Mouse (Mus musculus) lung, embryonic 16.5 days (tissue): ENCODE measurements around the gene Apaf1. TPM values are rescaled to one million over a fixed set of nuclear protein-coding genes. Genes with fewer than 3 reads are reported as not detected.

Experiments used
- ATAC-seq: fragments of 200-750 bp; cut with Nextera tagmentation; 2 replicates; pipeline ENCODE4 v1.8.0; 2017; ENCODE audit warnings: low read depth, mild to moderate bottlenecking, moderate library complexity
- H3K27ac ChIP-seq: fragments of 300-500 bp; sonication (generic); 2 replicates; pipeline ENCODE4 v1.5.1; 2014; ENCODE audit warnings: mild to moderate bottlenecking, control low read depth, low read length
- H3K27me3 ChIP-seq: fragments of 300-500 bp; sonication (generic); 2 replicates; pipeline ENCODE4 v1.6.1; 2014; ENCODE audit warnings: low read depth, low read length, mixed read lengths; ENCODE audit not compliant: control insufficient read depth, insufficient read depth
- H3K36me3 ChIP-seq: fragments of 300-500 bp; sonication (generic); 2 replicates; pipeline ENCODE4 v1.6.1; 2014; ENCODE audit warnings: low read length; ENCODE audit not compliant: control insufficient read depth, insufficient read depth
- H3K4me1 ChIP-seq: fragments of 300-500 bp; sonication (generic); replicated peaks from 2 replicates; pipeline ENCODE4 v1.6.1; 2014; ENCODE audit warnings: low read length, mixed read lengths; ENCODE audit not compliant: control insufficient read depth, insufficient read depth
- H3K4me2 ChIP-seq: fragments of 300-500 bp; sonication (generic); 2 replicates; pipeline ENCODE4 v1.6.1; 2014; ENCODE audit warnings: low read depth, low read length, control low read depth
- H3K4me3 ChIP-seq: fragments of 300-500 bp; sonication (generic); 2 replicates; pipeline ENCODE4 v1.5.1; 2014; ENCODE audit warnings: mild to moderate bottlenecking, low read length, control low read depth
- H3K9ac ChIP-seq: fragments of 300-500 bp; sonication (generic); 2 replicates; pipeline ENCODE4 v1.6.1; 2014; ENCODE audit warnings: low read length, control low read depth
- H3K9me3 ChIP-seq: fragments of 300-500 bp; sonication (generic); 2 replicates; pipeline ENCODE4 v1.6.1; 2016; ENCODE audit warnings: low read length; ENCODE audit not compliant: control insufficient read depth
- WGBS: fragments of 180-500 bp; shearing (Covaris S2); extraction: QIAGEN DNeasy Blood & Tissue Kit; methylation state at CpG from one replicate; pipeline ENCODE4 v1.1.7; 2014; 5-methylcytosine and 5-hydroxymethylcytosine counted together
- polyA plus RNA-seq: library from polyadenylated mRNA; unstranded; fragments of >200 nt; fragmentation: Nextera tagmentation; extraction: Ambion mirVana; gene quantifications from 2 replicates; pipeline ENCODE4 v1.2.1, GENCODE M21; 2015

Gene Apaf1
- polyA plus RNA-seq, 1 experiment from 2014 or later: 16.2 TPM

DNA sequence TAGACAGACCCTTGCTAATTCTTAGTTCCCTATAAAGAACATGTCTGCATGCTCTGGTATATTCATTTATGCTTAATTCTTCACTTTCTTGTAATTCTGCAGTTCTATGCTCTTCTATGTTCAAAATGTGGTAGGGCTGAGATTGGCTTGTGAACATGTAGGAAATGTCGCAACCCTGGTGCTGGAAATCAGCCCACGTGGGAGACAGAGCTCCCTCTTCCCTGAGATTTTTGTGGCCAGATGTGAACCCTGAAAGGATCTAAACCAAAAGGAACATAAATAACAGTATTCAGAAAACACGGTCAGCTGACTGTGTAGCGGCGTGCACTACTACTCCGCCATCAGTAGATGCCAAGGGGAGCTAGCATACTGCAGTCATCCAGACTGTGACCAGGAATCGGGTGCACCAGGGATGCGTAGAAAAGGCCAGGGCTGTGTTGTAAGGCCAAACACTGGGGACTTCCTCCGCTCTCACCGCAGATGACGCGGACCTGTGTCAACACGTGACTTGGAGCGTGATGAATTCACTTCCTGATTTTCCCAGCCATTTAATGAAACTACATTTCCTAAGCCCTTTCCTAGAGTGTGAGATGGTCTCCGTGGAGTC is 129.4 kb downstream of the Apaf1 start:
- 82% methylated on average over 15 of the region's 15 CpGs for WGBS

DNA sequence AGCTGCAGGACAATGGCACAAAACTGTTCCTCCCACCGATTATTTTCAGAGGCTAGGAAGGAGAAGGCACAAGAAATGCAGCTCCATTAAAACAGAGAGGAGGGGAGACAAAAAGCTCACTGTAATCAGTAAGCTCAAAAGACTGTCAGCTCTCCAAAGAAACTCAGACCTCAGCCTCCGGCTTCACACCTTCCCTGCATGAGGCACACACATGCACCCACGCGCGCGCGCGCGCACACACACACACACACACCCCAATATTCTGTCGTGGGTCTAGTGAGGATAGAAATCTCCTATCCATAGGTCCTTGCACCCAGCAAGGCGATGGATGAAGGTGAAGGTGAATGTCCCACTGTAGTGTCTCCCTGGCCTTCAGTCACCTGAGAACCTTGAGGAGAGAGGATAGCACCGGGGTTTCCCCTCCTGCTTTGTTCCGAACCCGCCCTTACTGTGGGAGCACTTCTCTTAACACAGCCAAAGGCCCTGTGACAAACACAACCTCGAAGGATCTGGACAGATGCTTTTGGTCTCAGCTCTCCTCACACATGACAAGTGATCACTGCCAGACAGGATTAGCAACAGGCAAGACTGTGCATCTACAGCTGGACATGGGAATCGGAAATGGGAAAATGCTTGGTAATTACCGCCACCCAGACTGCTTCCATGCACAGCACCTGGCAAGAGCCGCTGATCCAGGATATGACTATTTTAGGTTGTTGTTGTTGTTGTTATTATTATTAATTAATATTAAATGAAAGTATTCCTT is 134.8 kb downstream of the Apaf1 start:
- no peaks in the 10 kb centered on the region for H3K4me1 ChIP-seq
- no peak overlapping the region for H3K27ac ChIP-seq
- H3K4me2 ChIP-seq: no peak overlapping the region
- H3K9me3 ChIP-seq: no peaks in the 10 kb centered on the region
- H3K4me3 ChIP-seq: no peak overlapping the region
- ATAC-seq: no peak
- no peaks in the 10 kb centered on the region for H3K36me3 ChIP-seq
- H3K9ac ChIP-seq: no peak overlapping the region
- WGBS: 88% methylated on average over 18 of the region's 18 CpGs
- H3K27me3 ChIP-seq: no peaks in the 10 kb centered on the region

More for the DNA sequence above, 129.4 kb downstream of the Apaf1 start:
- Histone ChIP-seq H3K36me3 (no peaks in the 10 kb centered on the region), H3K27ac (no peak overlapping the region), H3K4me1 (no peaks in the 10 kb centered on the region), H3K4me2 (no peak overlapping the region), H3K9ac (no peak overlapping the region), H3K9me3 (no peaks in the 10 kb centered on the region), H3K4me3 (no peak overlapping the region), H3K27me3 (no peaks in the 10 kb centered on the region)
- ATAC-seq: no peak

DNA sequence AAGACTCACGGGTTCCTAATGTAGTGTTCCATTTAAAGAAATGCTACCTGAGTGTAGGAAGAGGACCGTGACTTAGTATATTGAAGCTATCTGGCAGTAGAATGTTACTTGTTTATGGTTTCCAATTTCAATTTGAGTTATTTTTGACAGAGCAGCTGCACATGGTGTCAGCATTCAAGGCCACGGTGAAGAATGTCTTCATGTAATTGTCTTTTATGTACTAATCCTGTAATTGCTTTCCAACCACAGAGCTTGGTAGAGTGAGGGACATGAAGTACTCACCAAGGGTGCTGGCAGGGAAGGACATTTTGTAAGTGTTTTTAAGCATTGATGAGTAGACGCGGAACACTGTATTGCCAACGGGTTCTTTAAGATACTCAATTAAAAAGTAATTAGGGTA is 135.5 kb downstream of the Apaf1 start:
- 89% methylated on average over 6 of the region's 6 CpGs for WGBS
- Histone ChIP-seq H3K27ac (no peak overlapping the region), H3K27me3 (no peaks in the 10 kb centered on the region), H3K4me2 (no peak overlapping the region), H3K4me3 (no peak overlapping the region), H3K36me3 (no peaks in the 10 kb centered on the region), H3K4me1 (no peaks in the 10 kb centered on the region), H3K9ac (no peak overlapping the region), H3K9me3 (no peaks in the 10 kb centered on the region)
- ATAC-seq: no peak

DNA sequence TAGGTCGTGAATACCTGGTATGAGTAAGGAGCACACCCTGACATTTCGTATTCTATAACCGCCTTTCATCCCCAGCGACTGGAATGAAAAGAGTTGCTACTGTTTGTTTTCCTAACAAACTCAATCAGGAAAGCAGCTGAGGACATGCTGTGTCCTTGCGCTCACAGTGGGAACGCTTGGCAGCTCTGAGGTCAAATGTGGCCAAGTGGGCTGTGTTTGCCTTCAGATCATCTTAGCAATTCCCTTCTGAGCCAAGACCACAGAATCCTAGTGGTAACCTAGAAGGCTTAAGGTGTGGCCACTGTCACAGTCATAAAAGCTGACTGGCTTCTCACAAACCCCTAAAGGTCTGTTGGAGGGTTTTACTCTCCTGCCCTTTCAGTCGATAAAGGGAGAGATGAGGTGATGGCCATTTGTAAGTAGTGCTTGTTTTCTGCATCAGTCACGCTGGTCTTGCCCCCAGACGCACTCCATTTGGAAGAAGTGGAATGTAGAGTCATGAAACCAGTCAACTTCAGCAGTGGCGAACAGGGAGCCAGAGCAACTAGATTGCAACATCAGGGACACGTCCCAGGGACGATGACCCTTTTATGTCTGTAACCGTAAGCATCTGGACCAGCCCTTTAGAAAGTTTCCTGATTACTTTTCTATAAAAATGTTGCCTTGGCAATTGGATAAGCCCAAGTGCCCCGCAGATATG is 140.4 kb downstream of the Apaf1 start:
- Histone ChIP-seq H3K9ac (no peak overlapping the region), H3K27me3 (no peaks in the 10 kb centered on the region), H3K4me2 (no peak overlapping the region), H3K4me1 (no peaks in the 10 kb centered on the region), H3K36me3 (no peaks in the 10 kb centered on the region), H3K9me3 (no peaks in the 10 kb centered on the region), H3K27ac (no peak overlapping the region), H3K4me3 (no peak overlapping the region)
- WGBS: 68% methylated on average over 14 of the region's 14 CpGs
- ATAC-seq: no peak

DNA sequence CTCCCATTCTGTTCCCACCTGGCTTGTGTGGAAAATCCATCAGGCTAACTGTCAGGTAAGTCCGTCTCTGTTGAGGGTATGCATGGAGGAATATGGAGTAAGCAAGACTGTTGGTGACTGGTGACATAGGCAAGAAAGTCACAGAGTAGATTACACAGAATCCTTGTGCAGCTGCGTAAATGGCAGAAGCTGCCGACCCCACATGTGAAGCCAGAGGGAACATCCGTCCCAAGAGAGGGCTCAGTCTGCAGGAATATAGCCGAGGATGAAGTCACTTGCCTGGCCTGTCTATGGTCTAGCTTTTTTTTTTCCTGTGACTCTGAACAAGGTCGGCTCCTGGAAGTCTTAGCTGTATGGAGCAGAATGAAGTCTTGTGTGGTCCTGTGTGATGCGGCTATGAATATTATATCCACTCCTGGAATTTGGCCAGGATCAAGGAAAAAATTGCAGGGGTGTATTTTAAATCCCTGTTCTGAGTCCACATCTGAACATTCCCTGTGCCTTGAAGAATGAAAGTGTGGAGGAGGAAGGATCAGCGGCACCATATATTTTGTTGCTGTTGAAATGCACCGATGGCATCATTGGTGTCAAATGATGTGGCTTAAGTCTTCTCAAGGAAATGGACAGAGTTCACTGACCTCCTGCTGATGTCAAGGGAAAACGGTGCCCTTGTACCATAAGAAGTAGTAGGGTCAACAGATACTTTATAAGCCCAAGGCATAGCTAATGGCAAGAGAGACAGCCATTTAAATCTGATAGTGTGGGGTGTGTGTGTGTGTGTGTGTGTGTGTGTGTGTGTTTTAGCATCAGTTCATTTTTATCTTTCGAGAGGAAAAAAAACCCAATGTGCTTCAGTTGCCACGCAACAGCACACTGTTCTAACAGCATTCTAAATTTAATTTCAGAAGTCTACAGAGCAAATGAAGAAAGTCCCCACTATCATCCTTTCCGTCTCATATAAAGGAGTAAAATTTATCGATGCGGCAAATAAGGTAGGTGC is 141.7 kb downstream of the Apaf1 start:
- Histone ChIP-seq H3K36me3 (no peaks in the 10 kb centered on the region), H3K4me3 (no peak overlapping the region), H3K27me3 (no peaks in the 10 kb centered on the region), H3K4me1 (no peaks in the 10 kb centered on the region), H3K9me3 (no peaks in the 10 kb centered on the region), H3K27ac (no peak overlapping the region), H3K4me2 (no peak overlapping the region), H3K9ac (no peak overlapping the region)
- WGBS: 69% methylated on average over 15 of the region's 15 CpGs
- no peak for ATAC-seq

Other genes with a start within 250 kb of the Apaf1 start
- gene Ikbip, start 170 bp upstream of the Apaf1 start, polyA plus RNA-seq: 42.1 and 43.9 TPM in 2 replicates
- gene Slc25a3, start 41.3 kb upstream of the Apaf1 start, polyA plus RNA-seq: 405 and 406 TPM in 2 replicates
- gene Tmpo, start 98.5 kb upstream of the Apaf1 start, polyA plus RNA-seq: 210 and 220 TPM in 2 replicates